Mouse (Mus musculus): ENCODE data around the gene Syngr2. TPM values are rescaled to one million over a fixed set of nuclear protein-coding genes. Genes with fewer than 3 reads are reported as not detected.

The Syngr2 gene
- polyA plus RNA-seq, 1 experiment from 2014 or later = 149 TPM

GRCm38 (mm10) chr11:117846640-117847039 is 37.2 kb downstream of the Syngr2 start:
- ChIA-PET CTCF (interaction anchor here (1.2 kb wide), 1 partner anchor 21 kb away, joined by 3 read pairs; the partner anchor contains the start of genes Afmid and Tk1), POLR2A (no interaction called here)
- in situ Hi-C loops (cut with MboI; ENCODE audit: low pct_unique_long_range_greater_than_20kb) = no loop called here
- no peaks in the 10 kb centered on the region for H3K27me3 ChIP-seq
- TF ChIP-seq CTCF (IDR thresholded peaks at IDR 0.05) = no peak
- DNase-seq (ENCODE audit: low read depth, low spot score) (no peak), ATAC-seq (no peak)

- DNase-seq (ENCODE audit: low read depth, low spot score) (no peak), ATAC-seq (no peak)
- CTCF ChIA-PET = no interaction called here
- no peaks in the 10 kb centered on the region for H3K27me3 ChIP-seq
- POLR2A ChIA-PET = interaction anchor here (1.5 to 1.6 kb wide), 2 partner anchors 18 to 29 kb away, joined by 3 to 5 read pairs; no protein-coding TSS in a partner anchor
- no peak for TF ChIP-seq CTCF (IDR thresholded peaks at IDR 0.05)
- in situ Hi-C loops (cut with MboI; ENCODE audit: low pct_unique_long_range_greater_than_20kb) = no loop called here
These were observed 38.2 kb downstream of the Syngr2 start for GRCm38 (mm10) chr11:117847593-117848215.

DNA sequence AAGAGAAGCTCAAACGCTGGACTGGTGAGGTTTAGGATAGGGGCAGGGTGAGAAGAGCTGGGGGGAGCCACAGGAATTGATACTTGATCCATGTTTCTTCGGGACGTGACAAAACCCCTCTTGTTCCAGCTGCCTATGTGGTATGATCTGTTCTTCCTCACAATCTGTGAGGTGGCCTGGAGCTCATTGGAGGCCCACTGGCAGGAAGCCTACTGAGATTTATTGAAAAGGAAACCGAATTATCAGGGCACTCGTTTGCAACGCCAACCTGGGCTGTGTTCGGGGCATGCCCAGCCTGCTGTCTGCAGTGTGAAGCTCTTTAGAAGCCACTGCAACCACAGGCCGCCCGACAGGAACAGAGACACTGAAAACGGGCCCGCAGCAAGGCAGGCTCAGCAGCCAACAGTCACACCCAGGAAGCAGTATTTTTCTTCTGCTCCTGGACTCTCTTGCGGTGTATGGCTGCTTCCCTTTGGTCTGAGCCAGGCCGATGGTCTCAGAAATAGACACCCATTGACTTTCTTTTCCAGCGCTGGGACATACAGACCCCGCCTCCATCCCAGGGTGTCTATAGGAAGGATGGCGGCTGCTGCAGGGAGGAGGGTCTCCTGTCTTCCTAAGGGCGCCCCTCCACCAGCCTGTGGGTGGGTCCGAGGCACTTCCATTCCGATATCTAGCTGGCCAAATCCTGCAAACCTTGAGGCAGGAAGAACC is 39.0 kb downstream of the Syngr2 start:
- H3K27me3 ChIP-seq = no peaks in the 10 kb centered on the region
- no peak for TF ChIP-seq CTCF (IDR thresholded peaks at IDR 0.05)
- ChIA-PET CTCF (no interaction called here), POLR2A (interaction anchor here (1.5 to 1.6 kb wide), 2 partner anchors 19 to 30 kb away, joined by 3 to 5 read pairs; no protein-coding TSS in a partner anchor)
- DNase-seq (ENCODE audit: low read depth, low spot score) = no peak
- in situ Hi-C loops (cut with MboI; ENCODE audit: low pct_unique_long_range_greater_than_20kb) = no loop called here
- peak; percentile 17 for ATAC-seq

DNA sequence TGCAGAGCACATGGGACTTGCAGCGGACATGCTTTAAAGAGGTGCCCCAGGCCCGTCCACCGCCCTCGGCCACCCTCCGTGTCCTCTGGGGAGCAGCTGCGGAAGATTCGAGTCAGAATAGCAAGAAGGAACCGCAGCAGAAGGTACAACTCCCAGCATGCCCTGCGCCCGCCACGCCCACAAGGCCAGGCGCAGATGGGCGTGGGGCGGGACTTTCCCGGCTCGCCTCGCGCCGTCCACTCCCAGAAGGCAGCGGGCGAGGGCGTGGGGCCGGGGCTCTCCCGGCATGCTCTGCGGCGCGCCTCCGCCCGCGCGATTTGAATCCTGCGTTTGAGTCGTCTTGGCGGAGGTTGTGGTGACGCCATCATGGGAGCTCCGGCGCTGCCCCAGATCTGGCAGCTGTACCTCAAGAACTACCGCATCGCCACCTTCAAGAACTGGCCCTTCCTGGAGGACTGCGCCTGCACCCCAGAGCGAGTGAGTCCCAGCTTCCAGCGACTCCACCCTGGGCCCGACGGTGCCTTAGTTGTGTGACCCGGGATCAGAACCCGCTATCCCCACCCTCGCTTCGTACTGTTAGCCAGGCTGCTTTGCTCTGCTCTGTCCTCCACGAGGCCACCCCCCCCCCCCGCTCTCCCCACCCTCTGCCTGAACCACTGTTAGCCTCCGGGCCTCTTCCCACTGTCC is 39.7 kb downstream of the Syngr2 start, which contains the start of gene Birc5:
TSS of gene Birc5 (plus strand) at position 267 of the 687 bp plus-strand sequence.
- POLR2A ChIA-PET = interaction anchor here (1.5 to 1.6 kb wide), 2 partner anchors 20 to 31 kb away, joined by 3 to 5 read pairs; no protein-coding TSS in a partner anchor
- in situ Hi-C loops (cut with MboI; ENCODE audit: low pct_unique_long_range_greater_than_20kb) = no loop called here
- CTCF ChIA-PET = no interaction called here

DNA sequence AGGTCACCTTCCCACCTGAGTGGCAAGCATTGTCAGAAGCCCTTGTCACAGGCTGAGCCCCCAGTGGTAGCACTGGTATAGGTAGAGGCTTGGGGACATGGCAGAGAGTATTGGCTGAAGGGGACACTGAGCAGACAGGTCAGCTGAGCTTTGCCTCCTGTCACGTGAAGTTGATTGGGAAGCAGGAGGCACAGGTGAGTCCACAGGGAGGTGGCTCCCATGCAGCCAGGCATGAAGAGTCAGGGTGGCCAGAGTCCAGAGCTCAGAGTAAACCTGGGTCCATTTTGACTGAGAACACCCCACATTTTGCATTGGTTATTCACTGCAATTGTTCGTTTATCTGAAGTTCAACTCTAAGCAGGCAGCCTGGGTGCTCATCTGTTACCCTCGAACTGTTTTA is 43.4 kb downstream of the Syngr2 start:
- in situ Hi-C loops (cut with MboI; ENCODE audit: low pct_unique_long_range_greater_than_20kb) = no loop called here
- TF ChIP-seq CTCF (IDR thresholded peaks at IDR 0.05) = no peak
- no peak for ATAC-seq
- ChIA-PET POLR2A (no interaction called here), CTCF (interaction anchor here (1.4 kb wide), 1 partner anchor 63 kb away, joined by 3 read pairs; no protein-coding TSS in a partner anchor)
- no peak for DNase-seq (ENCODE audit: low read depth, low spot score)
- H3K27me3 ChIP-seq = no peaks in the 10 kb centered on the region

More for the DNA sequence above, 39.7 kb downstream of the Syngr2 start, which contains the start of gene Birc5:
- H3K27me3 ChIP-seq = no peaks in the 10 kb centered on the region
- DNase-seq (ENCODE audit: low read depth, low spot score) = no peak
- ATAC-seq = peak; percentile 60
- TF ChIP-seq CTCF (IDR thresholded peaks at IDR 0.05) = no peak

GRCm38 (mm10) chr11:117854241-117854640 is 44.8 kb downstream of the Syngr2 start:
- no peak for TF ChIP-seq CTCF (IDR thresholded peaks at IDR 0.05)
- H3K27me3 ChIP-seq = no peaks in the 10 kb centered on the region
- ChIA-PET CTCF (no interaction called here), POLR2A (interaction anchor here (0.7 kb wide), 1 partner anchor 512 kb away, joined by 3 read pairs; no protein-coding TSS in a partner anchor)
- DNase-seq (ENCODE audit: low read depth, low spot score) (no peak), ATAC-seq (no peak)
- in situ Hi-C loops (cut with MboI; ENCODE audit: low pct_unique_long_range_greater_than_20kb) = no loop called here

DNA sequence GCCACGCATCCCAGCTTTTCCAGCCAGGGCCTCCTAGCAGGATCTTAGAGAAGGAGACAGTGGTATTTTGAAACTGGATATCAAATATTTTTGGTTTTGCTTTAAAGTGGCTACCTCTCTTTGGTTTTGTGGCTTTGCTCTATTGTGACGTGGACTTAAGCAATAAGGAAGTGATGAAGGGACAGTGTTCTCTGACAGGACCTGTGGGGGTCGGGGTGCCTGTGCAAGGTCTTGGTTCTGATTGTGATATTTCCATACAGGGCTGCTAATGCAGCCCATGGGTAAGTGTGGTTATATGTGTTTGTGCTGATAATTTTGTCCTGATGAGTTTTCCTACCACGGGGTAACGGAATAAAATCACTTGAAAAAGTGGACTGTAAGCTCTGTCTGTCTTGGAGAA is 45.9 kb downstream of the Syngr2 start:
- no peak for ATAC-seq

GRCm38 (mm10) chr11:117855975-117856374 is 46.5 kb downstream of the Syngr2 start:
- no peak for TF ChIP-seq CTCF (IDR thresholded peaks at IDR 0.05)
- POLR2A ChIA-PET = no interaction called here
- in situ Hi-C loops (cut with MboI; ENCODE audit: low pct_unique_long_range_greater_than_20kb) = no loop called here
- DNase-seq (ENCODE audit: low read depth, low spot score) (no peak), ATAC-seq (no peak)
- H3K27me3 ChIP-seq = no peaks in the 10 kb centered on the region
- CTCF ChIA-PET = interaction anchor here (0.9 to 1.2 kb wide), 2 partner anchors 174 to 180 kb away, joined by 3 read pairs; no protein-coding TSS in a partner anchor

More for the DNA sequence above, 45.9 kb downstream of the Syngr2 start:
- POLR2A ChIA-PET = no interaction called here
- H3K27me3 ChIP-seq = no peaks in the 10 kb centered on the region
- TF ChIP-seq CTCF (IDR thresholded peaks at IDR 0.05) = no peak
- no peak for DNase-seq (ENCODE audit: low read depth, low spot score)
- in situ Hi-C loops (cut with MboI; ENCODE audit: low pct_unique_long_range_greater_than_20kb) = no loop called here
- CTCF ChIA-PET = interaction anchor here (1.2 kb wide), 1 partner anchor 175 kb away, joined by 3 read pairs; no protein-coding TSS in a partner anchor

GRCm38 (mm10) chr11:117857462-117857861 is 48.0 kb downstream of the Syngr2 start:
- no peak for TF ChIP-seq CTCF (IDR thresholded peaks at IDR 0.05)
- DNase-seq (ENCODE audit: low read depth, low spot score) = no peak
- in situ Hi-C loops (cut with MboI; ENCODE audit: low pct_unique_long_range_greater_than_20kb) = no loop called here
- POLR2A ChIA-PET = interaction anchor here (1.0 kb wide), 1 partner anchor 20 kb away, joined by 3 read pairs; no protein-coding TSS in a partner anchor
- no peaks in the 10 kb centered on the region for H3K27me3 ChIP-seq
- CTCF ChIA-PET = no interaction called here
- ATAC-seq = no peak

DNA sequence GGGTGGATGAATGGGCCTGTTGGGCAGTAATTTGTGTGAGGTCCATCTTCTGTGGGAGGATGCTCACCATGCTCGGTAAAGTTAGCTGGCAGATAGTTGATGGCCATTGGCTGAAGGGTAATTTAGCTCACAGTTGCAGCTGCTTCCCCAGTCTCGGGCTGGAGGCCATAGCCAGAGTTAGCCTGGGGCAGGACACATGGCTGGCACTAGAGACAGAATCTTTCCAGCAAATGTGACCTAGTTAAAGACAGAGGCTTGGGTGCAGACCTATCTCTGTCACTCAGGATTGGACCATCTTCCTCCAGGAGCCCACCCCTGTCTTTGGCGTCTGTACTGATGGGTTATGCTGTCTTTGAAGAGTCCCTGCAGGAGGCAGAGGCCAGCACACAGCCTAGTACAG is 48.9 kb downstream of the Syngr2 start:
- DNase-seq (ENCODE audit: low read depth, low spot score) (no peak), ATAC-seq (no peak)
- no peaks in the 10 kb centered on the region for H3K27me3 ChIP-seq
- POLR2A ChIA-PET = no interaction called here
- CTCF ChIA-PET = no interaction called here
- no peak for TF ChIP-seq CTCF (IDR thresholded peaks at IDR 0.05)
- in situ Hi-C loops (cut with MboI; ENCODE audit: low pct_unique_long_range_greater_than_20kb) = no loop called here
